Mouse (Mus musculus): ENCODE results near the gene B3gntl1.

Gene B3gntl1

DNA sequence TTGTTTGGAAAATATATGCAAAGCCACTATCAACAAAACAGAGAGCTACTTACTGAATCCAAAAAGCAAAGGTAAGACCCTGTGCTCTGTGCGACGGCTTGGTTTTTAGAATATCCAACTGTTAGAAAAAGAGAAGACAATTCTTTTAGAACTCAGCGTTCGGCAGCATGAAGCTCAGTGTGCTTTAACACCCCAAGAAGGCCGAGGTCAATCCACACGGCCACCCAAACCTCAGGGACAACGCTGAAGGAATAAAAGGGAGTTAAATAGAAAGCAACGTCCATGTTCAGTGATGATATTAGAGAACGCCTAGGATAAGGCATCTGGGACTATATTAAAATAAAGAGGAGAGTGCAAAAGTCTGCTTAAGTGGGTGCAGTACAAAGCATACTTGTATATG lies 21.4 kb downstream of the B3gntl1 start:
- DNase-seq (ENCODE audit: extremely low read depth, insufficient read length, low spot score) = no peak

- no peak for DNase-seq (ENCODE audit: extremely low read depth, insufficient read length, low spot score)
Measured at GRCm38 (mm10) chr11:121650668-121651067, 22.3 kb downstream of the B3gntl1 start.

- no peak for DNase-seq (ENCODE audit: extremely low read depth, insufficient read length, low spot score)
Measured at GRCm38 (mm10) chr11:121649900-121650299, 23.1 kb downstream of the B3gntl1 start.

DNA sequence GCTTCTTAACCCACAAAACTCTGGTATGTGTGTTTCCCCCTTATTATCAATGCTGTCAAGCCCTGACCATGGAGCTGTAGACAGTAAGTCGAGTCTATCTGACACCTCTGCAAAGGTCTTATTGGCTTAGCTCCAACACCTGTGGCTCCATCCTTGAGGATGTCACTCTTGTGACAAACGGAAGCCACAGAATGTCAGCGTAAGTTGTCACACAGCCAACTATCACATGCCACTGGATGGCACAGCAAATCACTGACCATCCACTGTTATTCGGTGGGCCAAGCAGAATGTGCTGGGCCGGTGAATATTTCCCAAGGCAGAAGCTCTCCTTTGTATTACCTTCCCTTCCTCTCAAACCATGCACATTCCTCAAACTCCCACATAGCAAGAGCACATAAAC lies 24.8 kb downstream of the B3gntl1 start:
- DNase-seq (ENCODE audit: extremely low read depth, insufficient read length, low spot score) = no peak

DNA sequence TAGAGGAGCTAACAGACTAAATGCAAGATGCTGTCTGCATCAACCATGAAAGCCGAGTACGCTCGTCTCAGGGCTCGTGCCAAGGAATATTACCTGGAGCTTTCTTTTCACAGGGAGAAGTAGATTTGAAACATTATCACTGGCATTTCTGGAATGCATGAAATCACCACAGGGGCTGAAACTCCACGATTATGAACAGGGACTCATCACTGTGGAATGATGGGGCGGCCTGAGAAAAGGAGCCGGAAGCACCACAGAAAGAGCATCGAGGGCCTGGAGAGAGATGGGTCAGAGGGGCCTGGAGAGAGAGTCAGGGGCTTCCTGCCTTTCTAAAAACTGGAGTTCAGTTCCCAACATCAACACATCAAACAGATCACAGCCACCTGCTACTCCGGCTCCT lies 25.6 kb downstream of the B3gntl1 start:
- DNase-seq (ENCODE audit: extremely low read depth, insufficient read length, low spot score) = peak; percentile 64

DNA sequence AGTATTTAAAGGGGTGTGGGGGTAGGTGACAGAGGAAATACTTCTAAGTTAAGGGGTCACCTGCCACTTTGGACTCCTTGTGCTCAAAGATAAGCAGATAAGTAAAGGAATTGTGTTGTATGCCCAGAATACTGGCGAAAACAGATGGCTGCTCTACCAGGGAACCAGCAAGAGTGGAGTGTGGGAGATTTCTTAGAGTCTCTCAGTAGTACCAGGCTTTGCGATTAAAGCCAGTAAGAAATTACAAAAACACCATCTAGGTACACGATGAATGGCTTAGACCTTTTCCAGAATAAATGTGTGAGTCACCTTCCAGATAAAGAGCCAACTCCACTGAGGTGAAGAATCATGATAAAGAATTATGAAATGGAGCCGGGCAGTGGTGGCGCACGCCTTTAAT lies 27.6 kb downstream of the B3gntl1 start:
- DNase-seq (ENCODE audit: extremely low read depth, insufficient read length, low spot score) = no peak

- no peak for DNase-seq (ENCODE audit: extremely low read depth, insufficient read length, low spot score)
Measured at GRCm38 (mm10) chr11:121641501-121642145, 31.3 kb downstream of the B3gntl1 start.

DNA sequence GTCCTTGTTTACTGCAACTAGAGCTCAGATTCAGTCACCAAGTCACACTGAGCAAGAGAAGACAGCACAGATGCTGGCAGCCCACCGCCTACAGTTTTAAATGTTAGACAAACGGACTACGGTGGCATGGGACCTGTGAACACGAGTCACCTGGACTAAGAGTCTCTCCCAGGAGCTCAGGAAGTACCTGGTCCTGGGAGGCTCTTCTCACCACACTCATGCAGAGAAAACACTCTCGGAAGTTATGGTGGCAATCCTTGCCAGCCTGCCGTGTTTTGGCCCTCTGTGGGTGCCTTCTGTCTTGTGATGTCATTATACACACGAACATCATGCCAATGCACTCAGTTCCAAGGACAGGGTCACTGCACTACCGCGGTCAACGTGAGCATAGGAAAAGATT lies 36.3 kb downstream of the B3gntl1 start:
- DNase-seq (ENCODE audit: extremely low read depth, insufficient read length, low spot score) = no peak

DNA sequence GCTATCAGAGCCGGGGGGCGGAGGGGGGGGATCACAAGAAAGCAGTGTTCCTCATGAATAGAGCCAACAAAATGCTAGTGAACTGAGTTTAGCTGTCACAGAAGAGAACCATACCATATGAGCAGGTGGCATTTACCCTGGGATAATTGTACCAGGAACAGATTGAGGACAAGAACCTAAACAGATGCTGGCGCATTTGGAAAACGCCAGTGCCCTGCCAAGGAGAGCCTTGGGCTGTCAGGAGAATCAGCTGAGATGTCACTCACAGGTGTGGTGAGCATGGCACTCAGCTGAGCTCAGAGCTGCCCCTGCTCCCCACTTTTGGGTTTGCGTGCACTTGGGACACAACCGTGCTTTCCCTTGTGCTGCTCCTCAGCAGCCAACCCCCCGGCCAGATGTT lies 41.5 kb downstream of the B3gntl1 start:
- no peak for DNase-seq (ENCODE audit: extremely low read depth, insufficient read length, low spot score)

DNA sequence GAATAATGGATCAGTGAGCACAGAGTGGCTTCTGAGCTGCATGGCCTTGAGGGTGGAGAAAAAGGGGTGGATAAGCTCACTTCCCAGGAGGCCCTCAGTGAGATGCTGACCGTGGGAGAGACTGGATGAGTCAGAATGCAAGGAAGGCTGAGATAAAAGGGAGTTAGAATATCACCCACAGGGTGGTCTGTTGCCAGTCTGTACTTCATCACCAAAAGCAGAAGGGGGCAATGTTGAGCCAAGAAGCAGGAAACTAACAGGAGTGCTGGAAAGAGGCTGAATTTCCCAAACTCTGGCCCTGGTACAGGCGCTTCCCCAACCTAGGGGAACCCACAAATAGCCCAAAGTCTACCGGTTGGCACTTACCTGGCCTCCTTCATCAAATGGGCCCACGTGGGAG lies 42.5 kb downstream of the B3gntl1 start:
- peak; percentile 32 for DNase-seq (ENCODE audit: extremely low read depth, insufficient read length, low spot score)

GRCm38 (mm10) chr11:121629529-121629928 lies 43.4 kb downstream of the B3gntl1 start:
- DNase-seq (ENCODE audit: extremely low read depth, insufficient read length, low spot score) = no peak

- DNase-seq (ENCODE audit: extremely low read depth, insufficient read length, low spot score) = no peak
Measured at GRCm38 (mm10) chr11:121627521-121627920, 45.4 kb downstream of the B3gntl1 start.

- no peak for DNase-seq (ENCODE audit: extremely low read depth, insufficient read length, low spot score)
Measured at GRCm38 (mm10) chr11:121625007-121625406, 47.9 kb downstream of the B3gntl1 start.

DNA sequence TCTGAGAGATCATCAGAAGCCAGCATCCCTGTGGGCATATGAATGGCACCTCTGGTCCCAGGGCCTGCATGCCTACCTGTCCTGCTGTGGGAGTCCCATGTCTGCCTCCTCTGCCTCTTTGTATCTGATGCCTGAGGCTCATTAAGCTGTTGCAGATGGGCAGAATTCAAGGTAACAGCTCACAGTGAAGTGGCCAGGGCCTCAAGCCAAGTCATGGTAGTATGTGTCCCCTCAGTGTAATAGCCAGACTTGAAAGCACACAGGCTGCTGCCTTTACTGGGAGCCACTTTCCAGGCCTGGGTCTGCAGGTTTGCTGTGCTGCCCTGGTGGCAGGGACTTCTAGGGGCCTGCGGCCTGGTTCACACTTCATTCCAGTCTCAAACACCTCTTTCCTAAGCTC lies 55.6 kb downstream of the B3gntl1 start:
- DNase-seq (ENCODE audit: extremely low read depth, insufficient read length, low spot score) = no peak

DNA sequence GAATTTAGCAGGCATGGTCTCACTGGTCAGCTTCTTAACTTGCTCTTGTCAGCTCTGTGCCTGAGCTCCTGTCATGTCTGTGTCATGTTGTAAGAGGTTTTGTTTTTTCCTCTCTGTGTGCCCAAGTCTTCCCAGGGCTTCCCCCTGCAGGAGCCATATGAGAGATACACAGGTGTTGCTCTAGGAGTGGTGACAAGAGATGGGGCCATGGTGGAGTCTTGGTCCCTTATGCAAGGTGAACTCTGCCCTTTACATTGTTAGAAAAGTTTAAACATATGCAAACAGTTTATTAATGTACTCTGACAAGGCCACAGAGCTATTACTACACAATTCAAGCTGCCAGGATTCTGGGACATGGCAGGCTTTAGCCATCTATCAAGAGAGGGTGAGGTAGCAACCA lies 56.5 kb downstream of the B3gntl1 start:
- no peak for DNase-seq (ENCODE audit: extremely low read depth, insufficient read length, low spot score)

DNA sequence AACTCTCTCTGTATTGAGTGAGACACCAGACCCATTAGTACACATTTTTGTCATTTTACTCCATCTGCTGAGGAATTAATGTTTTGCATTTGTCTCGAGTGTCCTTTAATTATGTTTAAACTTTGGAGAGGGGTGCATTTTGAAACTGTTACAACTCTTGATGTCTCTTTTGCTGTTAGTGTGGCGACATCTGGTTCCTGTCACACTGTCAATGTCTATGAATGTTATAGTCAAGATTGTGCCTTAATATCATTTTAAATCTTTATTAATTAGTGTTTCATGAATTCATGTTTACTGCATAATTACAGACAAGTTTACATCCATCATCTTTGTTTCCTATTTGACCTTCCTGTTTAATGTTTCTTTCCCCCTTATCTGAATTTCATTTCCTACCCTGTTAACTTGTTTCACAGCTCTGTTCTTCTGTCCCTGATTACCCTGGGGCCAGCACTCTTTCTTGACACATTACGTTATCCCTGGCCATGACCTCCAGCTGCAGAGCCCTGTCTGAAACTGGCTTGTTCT lies 56.9 kb downstream of the B3gntl1 start:
- no peak for DNase-seq (ENCODE audit: extremely low read depth, insufficient read length, low spot score)

GRCm38 (mm10) chr11:121610976-121611375 lies 62.0 kb downstream of the B3gntl1 start:
- DNase-seq (ENCODE audit: extremely low read depth, insufficient read length, low spot score) = no peak

GRCm38 (mm10) chr11:121605604-121606003 lies 67.3 kb downstream of the B3gntl1 start:
- no peak for DNase-seq (ENCODE audit: extremely low read depth, insufficient read length, low spot score)

DNA sequence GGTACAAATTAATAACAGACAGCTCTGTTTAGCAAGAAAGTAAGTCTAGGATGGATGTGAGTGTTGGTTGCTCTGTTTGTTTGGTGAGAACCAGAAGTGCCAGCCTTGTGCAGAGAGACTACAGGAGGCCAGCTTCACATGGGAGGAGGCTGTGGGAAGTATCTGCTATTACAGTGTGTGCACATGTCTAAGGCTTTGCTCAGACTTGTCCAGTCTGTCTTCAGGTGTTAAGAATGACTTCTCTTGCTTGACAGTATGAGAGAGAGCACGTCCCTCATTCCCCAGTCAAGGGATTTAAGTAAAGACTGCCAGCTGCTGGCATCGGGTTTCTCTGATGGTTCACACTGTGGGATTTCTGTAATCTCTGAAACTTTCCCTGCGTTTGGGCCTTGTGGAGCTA lies 71.5 kb downstream of the B3gntl1 start:
- DNase-seq (ENCODE audit: extremely low read depth, insufficient read length, low spot score) = no peak

- DNase-seq (ENCODE audit: extremely low read depth, insufficient read length, low spot score) = no peak
Measured at GRCm38 (mm10) chr11:121597254-121597653, 75.7 kb downstream of the B3gntl1 start.

DNA sequence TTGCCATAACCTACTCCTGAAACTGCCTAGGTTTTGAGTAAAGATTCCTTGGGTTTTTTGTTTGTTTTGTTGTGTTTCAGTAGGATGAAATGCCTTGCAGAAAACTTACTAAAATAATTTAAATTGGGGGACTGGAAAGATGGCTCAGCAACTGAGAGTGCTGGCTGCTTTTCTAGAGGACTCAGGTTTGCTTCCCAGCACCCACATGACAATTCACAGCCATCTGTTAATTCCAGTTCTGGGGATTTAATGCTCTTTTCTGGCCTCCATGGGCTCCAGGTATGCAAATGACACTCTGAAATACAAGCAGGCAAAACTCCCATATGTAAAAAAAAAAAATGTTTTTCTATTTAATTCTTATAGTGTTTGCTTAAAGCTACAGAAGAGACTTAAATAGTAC lies 91.1 kb downstream of the B3gntl1 start:
- no peak for DNase-seq (ENCODE audit: extremely low read depth, insufficient read length, low spot score)
